Mouse (Mus musculus): ENCODE results near the gene Rnf148. TPM values are rescaled to one million over a fixed set of nuclear protein-coding genes. Genes with fewer than 3 reads are reported as not detected.

Rnf148 gene
- total RNA-seq, 1 experiment, result not detected

GRCm38 (mm10) chr6:23630465-23630864 lies 24.5 kb downstream of the Rnf148 start:
- no peak for DNase-seq (ENCODE audit: low read depth, low spot score)
- Histone ChIP-seq H3K4me3 (ENCODE audit: insufficient read depth in 1 of 2, low read depth in 1 of 2, low read length in 2 of 2, poor library complexity in 1 of 2, severe bottlenecking in 1 of 2) (no peak overlapping the region), H3K9ac (ENCODE audit: insufficient read depth, low read depth, low read length, poor library complexity, severe bottlenecking) (no peak overlapping the region), H3K27ac (ENCODE audit: insufficient read depth, low read depth, low read length, poor library complexity, severe bottlenecking) (no peak overlapping the region), H3K4me1 (ENCODE audit: control insufficient read depth in 2 of 2, insufficient read depth in 2 of 2, low read length in 2 of 2, poor library complexity in 1 of 2) (no peaks in the 10 kb centered on the region), H3K36me3 (ENCODE audit: control insufficient read depth, insufficient read depth, low read length, poor library complexity, severe bottlenecking) (no peaks in the 10 kb centered on the region), H3K9me3 (ENCODE audit: control insufficient read depth, insufficient read depth, low read depth, low read length) (no peaks in the 10 kb centered on the region)
- in situ Hi-C loops (cut with MboI; ENCODE audit: low sequenced_read_pairs in 2 of 2, unreplicated experiment in 2 of 2), result no loop called here
- TF ChIP-seq MAFK (IDR thresholded peaks at IDR 0.05; ENCODE audit: insufficient read depth, low read depth, low read length) (no peak), ZC3H11A (IDR thresholded peaks at IDR 0.05; ENCODE audit: borderline replicate concordance, low read depth, low read length) (no peak), ZNF384 (IDR thresholded peaks at IDR 0.05; ENCODE audit: low read depth, low read length) (no peak), HCFC1 (IDR thresholded peaks at IDR 0.05; ENCODE audit: borderline replicate concordance, insufficient read depth, low read length) (no peak), CHD2 (IDR thresholded peaks at IDR 0.05; ENCODE audit: low read depth, low read length) (no peak)

Other genes starting within 250 kb of the Rnf148 start
- not detected in 2 replicates for gene Rnf133, start 4.8 kb downstream of the Rnf148 start, total RNA-seq (2012; rRNA removed)
- 0.36 and 0.53 TPM in 2 replicates for gene Cadps2, start 184.3 kb upstream of the Rnf148 start, total RNA-seq (2012; rRNA removed)